Mouse (Mus musculus): Measurements from ENCODE around the gene Cdca5. TPM values are rescaled to one million over a fixed set of nuclear protein-coding genes. Genes with fewer than 3 reads are reported as not detected.

The Cdca5 gene
- polyA plus RNA-seq, 1 experiment from 2014 or later = 44.6 TPM

- Histone ChIP-seq H3K9ac (no peak overlapping the region), H3K4me1 (peaks cover 27% of the 10 kb centered on the region), H3K36me3 (ENCODE audit: poor library complexity, severe bottlenecking) (peaks cover 59% of the 10 kb centered on the region), H3K27ac (no peak overlapping the region), H3K4me2 (peak overlapping the region; percentile 99; the same call in 1 of the 2 replicates), H3K4me3 (no peak overlapping the region; the same call in 1 of the 2 replicates), H3K9me3 (replicated peaks) (no peaks in the 10 kb centered on the region), H3K27me3 (no peaks in the 10 kb centered on the region)
- no peak for ATAC-seq
- WGBS = 91% methylated on average over 11 of the region's 11 CpGs
These were observed 35.9 kb upstream of the Cdca5 start for GRCm38 (mm10) chr19:6048681-6049410.

GRCm38 (mm10) chr19:6052516-6052915 is 32.3 kb upstream of the Cdca5 start:
- no peaks in the 10 kb centered on the region for H3K27me3 ChIP-seq
- ATAC-seq = no peak
- H3K36me3 ChIP-seq (ENCODE audit: poor library complexity, severe bottlenecking) = peaks cover 79% of the 10 kb centered on the region
- H3K9ac ChIP-seq = no peak overlapping the region
- H3K9me3 ChIP-seq (replicated peaks) = no peaks in the 10 kb centered on the region
- peaks cover 25% of the 10 kb centered on the region for H3K4me1 ChIP-seq
- no peak overlapping the region for H3K4me3 ChIP-seq
- no peak overlapping the region for H3K4me2 ChIP-seq
- 87% methylated on average over 7 of the region's 7 CpGs for WGBS
- no peak overlapping the region for H3K27ac ChIP-seq

- ATAC-seq = no peak
- H3K9ac ChIP-seq = no peak overlapping the region
- peaks cover 73% of the 10 kb centered on the region for H3K36me3 ChIP-seq (ENCODE audit: poor library complexity, severe bottlenecking)
- H3K4me1 ChIP-seq = peaks cover 21% of the 10 kb centered on the region
- WGBS = 88% methylated on average over 5 of the region's 5 CpGs
- H3K4me2 ChIP-seq = no peak overlapping the region
- no peak overlapping the region for H3K27ac ChIP-seq
- no peak overlapping the region for H3K4me3 ChIP-seq
- H3K27me3 ChIP-seq = no peaks in the 10 kb centered on the region
- H3K9me3 ChIP-seq (replicated peaks) = no peaks in the 10 kb centered on the region
These were observed 30.5 kb upstream of the Cdca5 start for GRCm38 (mm10) chr19:6054296-6054695.

DNA sequence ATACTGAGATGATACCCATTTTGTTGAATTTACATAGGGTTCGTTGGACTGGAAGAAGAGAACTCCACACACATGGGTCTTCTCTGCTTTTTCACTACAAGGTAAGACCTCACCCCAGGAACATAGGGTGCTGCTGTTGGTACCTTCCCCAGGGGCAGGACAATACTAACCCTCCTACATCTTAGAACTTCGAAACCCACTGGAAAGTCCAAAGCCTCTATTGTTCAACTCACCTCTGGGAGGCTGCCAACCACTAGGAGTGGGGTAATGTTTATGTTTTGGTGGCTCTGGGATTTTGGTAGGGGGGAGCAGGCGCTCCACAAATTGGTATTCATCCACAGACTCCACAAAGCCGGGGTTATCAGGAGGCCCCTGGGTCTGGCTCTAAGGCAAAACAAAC is 28.1 kb upstream of the Cdca5 start:
- Histone ChIP-seq H3K36me3 (ENCODE audit: poor library complexity, severe bottlenecking) (peaks cover 60% of the 10 kb centered on the region), H3K9ac (peak overlapping the region; percentile 95), H3K27ac (no peak overlapping the region), H3K27me3 (no peaks in the 10 kb centered on the region), H3K9me3 (replicated peaks) (no peaks in the 10 kb centered on the region), H3K4me3 (peak overlapping the region; percentile 87), H3K4me1 (peaks cover 28% of the 10 kb centered on the region), H3K4me2 (peak overlapping the region; percentile 81)
- WGBS = 43% methylated on average over 4 of the region's 4 CpGs
- no peak for ATAC-seq

DNA sequence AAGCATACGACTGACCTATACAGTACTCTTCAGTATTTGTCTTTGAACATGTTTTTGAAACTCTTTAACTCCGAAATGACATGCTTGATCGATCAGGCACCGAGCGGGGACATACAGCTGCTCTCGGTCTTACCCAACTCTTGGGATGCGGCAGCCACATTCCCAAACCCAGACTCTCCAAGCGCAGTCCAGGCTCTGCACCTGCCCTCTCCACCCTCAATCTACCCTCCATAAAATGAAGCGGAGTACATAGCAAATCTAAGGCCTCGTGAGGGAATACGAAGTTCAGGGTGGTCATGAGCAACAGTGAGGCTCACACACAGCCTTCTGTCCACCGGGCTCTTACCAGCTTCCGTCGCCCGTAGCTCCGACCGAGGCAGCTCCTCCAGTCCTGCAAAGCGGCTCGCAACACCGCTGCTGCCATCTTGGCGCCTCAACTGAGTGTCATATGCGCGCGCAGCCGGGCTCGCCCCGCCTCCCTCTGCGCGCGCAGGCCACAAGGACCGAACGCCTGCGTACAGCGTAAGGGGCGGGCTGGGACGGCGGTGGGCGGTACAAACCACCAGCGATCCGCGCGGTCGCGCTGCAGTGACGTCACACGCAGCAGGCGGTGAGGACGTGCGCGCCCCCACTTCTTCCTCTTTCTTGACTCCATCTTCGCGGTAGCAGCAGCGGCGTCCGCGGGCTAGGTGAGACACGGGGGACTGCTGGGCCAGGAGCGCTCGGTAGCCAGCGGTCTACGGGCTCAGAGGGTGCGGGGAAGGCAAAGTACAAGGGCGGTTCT is 27.3 kb upstream of the Cdca5 start, which contains the start of the genes Mrpl49 and Fau:
Mrpl49 (minus strand) TSS at position 473 of the 784 bp plus-strand sequence.
Fau (plus strand) TSS at position 532 of the 784 bp plus-strand sequence.
- H3K27me3 ChIP-seq = no peaks in the 10 kb centered on the region
- peaks cover 37% of the 10 kb centered on the region for H3K4me1 ChIP-seq
- peaks cover 52% of the 10 kb centered on the region for H3K36me3 ChIP-seq (ENCODE audit: poor library complexity, severe bottlenecking)
- under 1% methylated on average over 61 of the region's 63 CpGs for WGBS
- ATAC-seq = peak; percentile 88
- peak within 1 kb of the TSS; percentile 87 for H3K4me3 ChIP-seq
- H3K27ac ChIP-seq = peak within 1 kb of the TSS; percentile 70
- H3K4me2 ChIP-seq = peak within 1 kb of the TSS; percentile 86
- H3K9me3 ChIP-seq (replicated peaks) = no peaks in the 10 kb centered on the region
- peak within 1 kb of the TSS; percentile 95 for H3K9ac ChIP-seq

- Histone ChIP-seq H3K27ac (no peak overlapping the region), H3K4me2 (peak overlapping the region; percentile 86), H3K27me3 (no peaks in the 10 kb centered on the region), H3K9me3 (replicated peaks) (no peaks in the 10 kb centered on the region), H3K4me1 (peaks cover 47% of the 10 kb centered on the region), H3K36me3 (ENCODE audit: poor library complexity, severe bottlenecking) (peaks cover 42% of the 10 kb centered on the region), H3K9ac (peak overlapping the region; percentile 95), H3K4me3 (peak overlapping the region; percentile 87)
- ATAC-seq = no peak
- WGBS = 44% methylated on average over 5 of the region's 5 CpGs
These were observed 26.3 kb upstream of the Cdca5 start for GRCm38 (mm10) chr19:6058513-6058912.

DNA sequence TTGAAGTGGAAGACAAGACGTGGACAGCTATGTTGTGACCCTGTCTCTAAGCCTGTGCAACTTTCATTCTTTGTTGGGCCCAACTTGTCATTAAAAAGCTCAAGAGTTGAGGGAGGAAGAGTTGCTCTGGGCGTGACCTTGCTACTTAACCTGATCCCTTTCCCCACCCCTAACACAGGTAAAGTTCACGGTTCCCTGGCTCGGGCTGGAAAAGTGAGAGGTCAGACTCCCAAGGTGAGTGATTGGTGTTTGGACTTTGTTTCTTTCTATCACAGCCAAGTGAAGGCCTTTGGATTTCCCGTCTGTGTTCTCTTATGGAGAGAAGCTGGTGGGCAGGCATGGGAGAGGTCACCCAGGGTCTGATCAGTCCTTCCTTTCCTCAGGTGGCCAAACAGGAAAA is 25.8 kb upstream of the Cdca5 start:
- Histone ChIP-seq H3K4me3 (peak overlapping the region; percentile 87), H3K4me1 (peaks cover 47% of the 10 kb centered on the region), H3K36me3 (ENCODE audit: poor library complexity, severe bottlenecking) (peaks cover 37% of the 10 kb centered on the region), H3K9ac (peak overlapping the region; percentile 95), H3K27ac (no peak overlapping the region), H3K4me2 (peak overlapping the region; percentile 86), H3K9me3 (replicated peaks) (no peaks in the 10 kb centered on the region), H3K27me3 (no peaks in the 10 kb centered on the region)
- 91% methylated on average over 5 of the region's 5 CpGs for WGBS
- ATAC-seq = no peak

- Histone ChIP-seq H3K4me2 (peak within 1 kb of the TSS; percentile 100), H3K9ac (peak within 1 kb of the TSS; percentile 99), H3K9me3 (replicated peaks) (no peaks in the 10 kb centered on the region), H3K4me1 (peaks cover 51% of the 10 kb centered on the region), H3K27ac (peak within 1 kb of the TSS; percentile 97), H3K36me3 (ENCODE audit: poor library complexity, severe bottlenecking) (peaks cover 18% of the 10 kb centered on the region), H3K27me3 (no peaks in the 10 kb centered on the region), H3K4me3 (peak within 1 kb of the TSS; percentile 89)
- WGBS = 1% methylated on average over 58 of the region's 58 CpGs
- peak; percentile 63 for ATAC-seq
These were observed 23.7 kb upstream of the Cdca5 start, which contains the start of gene Znhit2 for GRCm38 (mm10) chr19:6061021-6061533. Znhit2 (plus strand) TSS chr19:6061192.

GRCm38 (mm10) chr19:6061641-6062302 is 23.0 kb upstream of the Cdca5 start:
- no peak for ATAC-seq
- H3K27ac ChIP-seq = peak overlapping the region; percentile 97
- H3K4me1 ChIP-seq = peaks cover 51% of the 10 kb centered on the region
- H3K9ac ChIP-seq = peak overlapping the region; percentile 99
- peak overlapping the region; percentile 100 for H3K4me2 ChIP-seq
- peaks cover 18% of the 10 kb centered on the region for H3K36me3 ChIP-seq (ENCODE audit: poor library complexity, severe bottlenecking)
- WGBS = 1% methylated on average over 43 of the region's 44 CpGs
- H3K9me3 ChIP-seq (replicated peaks) = no peaks in the 10 kb centered on the region
- peak overlapping the region; percentile 89 for H3K4me3 ChIP-seq
- H3K27me3 ChIP-seq = no peaks in the 10 kb centered on the region

DNA sequence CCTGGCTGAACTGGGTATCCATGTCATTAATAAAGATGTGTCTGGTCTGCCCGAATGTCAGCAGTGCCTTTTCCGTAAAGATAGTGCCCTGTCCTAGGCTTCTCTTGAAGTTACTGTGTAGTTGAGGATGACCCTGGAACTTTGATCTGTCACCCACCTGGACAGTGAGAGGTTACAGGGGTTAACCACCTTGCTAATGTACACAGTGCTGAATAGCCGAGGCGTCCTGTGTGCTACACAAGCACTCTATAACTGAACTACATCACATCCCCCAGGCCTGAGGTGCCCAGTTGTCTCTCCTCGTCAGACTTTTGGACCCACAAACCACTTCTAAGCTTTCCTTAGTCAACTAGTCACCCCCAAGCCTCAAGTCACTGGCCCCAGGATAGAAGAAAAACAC is 22.4 kb upstream of the Cdca5 start:
- 72% methylated on average over 5 of the region's 5 CpGs for WGBS
- Histone ChIP-seq H3K9me3 (replicated peaks) (no peaks in the 10 kb centered on the region), H3K4me3 (peak overlapping the region; percentile 89), H3K4me1 (peaks cover 54% of the 10 kb centered on the region), H3K4me2 (peak overlapping the region; percentile 100), H3K36me3 (ENCODE audit: poor library complexity, severe bottlenecking) (peaks cover 18% of the 10 kb centered on the region), H3K9ac (peak overlapping the region; percentile 99), H3K27ac (no peak overlapping the region), H3K27me3 (no peaks in the 10 kb centered on the region)
- ATAC-seq = no peak

GRCm38 (mm10) chr19:6063081-6063480 is 21.7 kb upstream of the Cdca5 start:
- H3K9ac ChIP-seq = peak overlapping the region; percentile 26; the same call in 1 of the 2 replicates
- peaks cover 57% of the 10 kb centered on the region for H3K4me1 ChIP-seq
- H3K27ac ChIP-seq = no peak overlapping the region
- H3K9me3 ChIP-seq (replicated peaks) = no peaks in the 10 kb centered on the region
- ATAC-seq = no peak
- H3K4me3 ChIP-seq = no peak overlapping the region
- no peaks in the 10 kb centered on the region for H3K27me3 ChIP-seq
- 95% methylated on average over 6 of the region's 6 CpGs for WGBS
- H3K4me2 ChIP-seq = peak overlapping the region; percentile 100
- peaks cover 18% of the 10 kb centered on the region for H3K36me3 ChIP-seq (ENCODE audit: poor library complexity, severe bottlenecking)

Data from forebrain, embryonic 13.5 days (tissue).